Mouse (Mus musculus) intestine, embryonic 16.5 days (tissue): Measurements from ENCODE around the gene Zfp317. TPM values are rescaled to one million over a fixed set of nuclear protein-coding genes. Genes with fewer than 3 reads are reported as not detected.
"Not testable (repeated sequence)": the region's sequence is repeated elsewhere in the genome, so short reads cannot be mapped to it uniquely, and the experiment has no call there.

ENCODE experiments used
- ATAC-seq: fragments of 200-750 bp; cut with Nextera tagmentation; 2 replicates; pipeline ENCODE4 v1.8.0; 2017; ENCODE audit warnings: moderate TSS enrichment, moderate library complexity
- H3K27ac ChIP-seq: fragments of 300-500 bp; sonication (generic); 2 replicates; pipeline ENCODE4 v1.5.1; 2014; ENCODE audit warnings: mild to moderate bottlenecking, low read length
- H3K27me3 ChIP-seq: fragments of 300-500 bp; sonication (generic); replicated peaks from 2 replicates; pipeline ENCODE4 v1.6.1; 2014; ENCODE audit warnings: low read length, control low read depth, mixed read lengths; ENCODE audit not compliant: control insufficient read depth, insufficient read depth
- H3K36me3 ChIP-seq: fragments of 300-500 bp; sonication (generic); 2 replicates; pipeline ENCODE4 v1.6.1; 2014; ENCODE audit warnings: low read length, control low read depth; ENCODE audit not compliant: control insufficient read depth, insufficient read depth
- H3K4me1 ChIP-seq: fragments of 300-500 bp; sonication (generic); 2 replicates; pipeline ENCODE4 v1.6.1; 2014; ENCODE audit warnings: low read length, control low read depth, mixed read lengths; ENCODE audit not compliant: control insufficient read depth, insufficient read depth
- H3K4me2 ChIP-seq: fragments of 300-500 bp; sonication (generic); 2 replicates; pipeline ENCODE4 v1.6.1; 2014; ENCODE audit warnings: low read depth, low read length, control low read depth
- H3K4me3 ChIP-seq: fragments of 300-500 bp; sonication (generic); 2 replicates; pipeline ENCODE4 v1.5.1; 2014; ENCODE audit warnings: mild to moderate bottlenecking, low read length
- H3K9ac ChIP-seq: fragments of 300-500 bp; sonication (generic); 2 replicates; pipeline ENCODE4 v1.6.1; 2014; ENCODE audit warnings: low read depth, low read length
- H3K9me3 ChIP-seq: fragments of 300-500 bp; sonication (generic); 2 replicates; pipeline ENCODE4 v1.6.1; 2016; ENCODE audit warnings: low read length, control low read depth; ENCODE audit not compliant: control insufficient read depth
- WGBS: fragments of 180-500 bp; shearing (Covaris S2); extraction: QIAGEN DNeasy Blood & Tissue Kit; methylation state at CpG from one replicate; pipeline ENCODE4 v1.1.7; 2014; 5-methylcytosine and 5-hydroxymethylcytosine counted together
- polyA plus RNA-seq: library from polyadenylated mRNA; unstranded; fragments of >200 nt; fragmentation: Nextera tagmentation; extraction: Ambion mirVana; gene quantifications from 2 replicates; pipeline ENCODE4 v1.2.1, GENCODE M21; 2015

The Zfp317 gene
- polyA plus RNA-seq = 19.8 and 21.8 TPM in 2 replicates

DNA sequence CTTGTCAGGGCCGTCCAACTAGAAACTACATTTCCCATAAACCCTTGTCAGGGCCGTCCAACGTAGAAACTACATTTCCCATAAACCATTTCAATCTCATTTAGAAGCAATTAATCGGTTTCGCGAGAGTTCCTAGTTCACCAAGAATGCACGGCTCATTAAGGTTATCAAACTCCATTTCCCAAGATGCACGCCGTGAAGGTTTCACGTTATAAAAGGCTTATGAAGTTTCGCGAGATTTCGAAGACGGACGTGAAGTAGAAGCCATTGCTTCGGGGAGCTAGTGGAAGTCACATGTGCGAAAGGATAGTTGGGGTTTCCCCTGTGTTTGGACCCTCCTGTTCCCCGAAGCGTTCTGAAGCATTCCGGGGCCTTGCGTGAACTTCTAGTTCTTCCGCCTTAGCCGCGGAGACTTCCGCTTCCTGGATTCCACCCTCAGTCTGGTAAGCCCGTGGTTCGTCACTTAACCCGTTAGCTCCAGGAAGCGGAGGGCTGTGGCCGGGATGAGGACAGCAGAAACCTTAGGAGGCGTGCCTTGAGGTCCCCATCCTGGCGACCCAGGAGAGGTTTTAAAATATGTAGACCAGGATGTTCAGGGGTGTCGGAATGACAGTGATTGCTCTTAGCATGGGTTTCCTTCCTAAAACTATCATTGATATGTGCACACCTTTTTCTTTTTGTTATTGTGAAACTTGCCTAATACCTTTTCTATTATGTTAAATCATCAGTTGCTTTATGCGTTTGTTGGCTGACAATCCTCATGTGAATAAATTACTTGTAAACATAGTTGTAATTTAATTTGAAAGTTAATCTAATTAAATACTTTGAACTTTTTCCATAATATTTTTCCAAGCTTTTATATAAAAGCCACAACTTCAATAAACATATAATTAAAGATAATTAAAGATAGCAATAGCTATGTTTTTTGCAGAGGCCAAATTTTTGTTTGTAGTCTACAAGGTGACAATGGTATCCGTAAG is at the start of gene Zfp317:
TSS of gene Zfp317 (plus strand) at position 260 of the 980 bp plus-strand sequence.
- Histone ChIP-seq H3K36me3 (no peaks in the 10 kb centered on the region), H3K4me1 (no peaks in the 10 kb centered on the region), H3K4me3 (peak within 1 kb of the TSS; percentile 66), H3K27ac (peak within 1 kb of the TSS; percentile 96), H3K4me2 (peak within 1 kb of the TSS; percentile 27; the same call in 1 of the 2 replicates), H3K9me3 (no peaks in the 10 kb centered on the region), H3K9ac (peak within 1 kb of the TSS; percentile 73), H3K27me3 (no peaks in the 10 kb centered on the region)
- WGBS = 2% methylated on average over 35 of the region's 35 CpGs
- ATAC-seq = peak; percentile 98

DNA sequence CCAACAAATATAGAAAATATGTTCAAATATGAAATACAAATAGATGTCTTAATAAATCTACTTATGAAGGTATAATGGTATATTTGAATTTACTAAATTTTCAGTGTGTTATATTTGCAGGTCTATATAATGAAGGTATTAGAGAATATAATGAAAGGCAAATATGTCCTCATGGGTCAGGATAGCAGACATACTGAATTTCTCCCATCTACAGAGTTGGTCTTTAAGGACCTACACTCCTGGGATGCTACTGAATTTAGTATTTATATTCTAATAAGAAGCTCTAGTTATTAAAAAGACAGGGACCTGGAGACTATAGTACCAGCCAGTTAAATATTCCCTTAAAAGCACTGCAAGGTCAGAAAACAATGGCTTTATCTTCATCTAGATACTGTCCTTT is 39.6 kb upstream of the Zfp317 start, which contains the start of gene Olfr855:
TSS of gene Olfr855 (plus strand) at position 301 of the 400 bp plus-strand sequence.
- ATAC-seq = no peak

DNA sequence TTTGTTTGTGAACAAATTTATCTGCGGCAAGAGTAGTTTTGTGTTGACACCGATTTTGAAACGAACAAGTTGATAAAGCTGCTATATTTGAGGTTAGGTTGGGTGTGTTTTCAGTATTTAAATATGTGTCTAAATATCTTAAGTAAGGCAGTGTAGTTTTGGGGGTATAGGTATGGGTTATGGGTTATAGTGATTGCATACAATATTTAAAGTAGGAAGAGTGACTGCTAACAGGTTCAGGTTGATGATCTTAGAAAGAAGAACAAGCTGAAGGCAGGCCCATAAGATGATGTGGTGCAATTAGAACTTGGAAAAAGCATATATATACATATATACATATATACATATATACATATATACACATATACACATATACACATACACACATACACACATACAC is 605 bp upstream of the Zfp317 start:
- WGBS = 99% methylated on average over 3 of the region's 3 CpGs
- Histone ChIP-seq H3K27ac (no peak overlapping the region), H3K4me2 (no peak overlapping the region), H3K4me1 (no peaks in the 10 kb centered on the region), H3K27me3 (no peaks in the 10 kb centered on the region), H3K9ac (no peak overlapping the region), H3K36me3 (no peaks in the 10 kb centered on the region), H3K4me3 (no peak overlapping the region), H3K9me3 (no peaks in the 10 kb centered on the region)
- no peak for ATAC-seq

More for the DNA sequence above, 39.6 kb upstream of the Zfp317 start, which contains the start of gene Olfr855:
- Histone ChIP-seq H3K4me1 (no peaks in the 10 kb centered on the region), H3K27ac (no peak within 1 kb of the TSS), H3K4me3 (no peak within 1 kb of the TSS), H3K27me3 (no peaks in the 10 kb centered on the region), H3K36me3 (no peaks in the 10 kb centered on the region), H3K9ac (no peak within 1 kb of the TSS), H3K4me2 (no peak within 1 kb of the TSS), H3K9me3 (no peaks in the 10 kb centered on the region)

DNA sequence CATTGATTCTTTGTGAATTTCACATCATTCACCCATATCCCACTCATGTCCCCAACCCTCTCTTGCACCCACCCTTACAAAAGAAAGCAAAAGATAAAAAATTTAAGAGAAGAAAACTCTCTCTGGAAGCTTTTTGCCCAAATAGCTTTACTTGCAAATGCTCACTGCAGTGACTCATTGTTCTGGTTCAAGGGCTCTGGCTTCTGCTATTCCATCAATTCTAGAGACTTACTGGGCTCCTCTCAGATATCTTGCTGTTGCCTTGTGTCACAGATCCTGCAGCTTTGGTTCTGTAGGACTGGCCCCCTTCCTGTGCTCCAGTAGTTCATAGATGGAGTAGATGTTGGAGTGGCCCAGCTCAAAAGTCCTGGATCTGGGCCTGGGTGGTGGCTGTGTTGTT is 7.7 kb downstream of the Zfp317 start:
- no peak for ATAC-seq
- Histone ChIP-seq H3K4me2 (no peak overlapping the region), H3K27ac (no peak overlapping the region), H3K9ac (no peak overlapping the region), H3K4me3 (no peak overlapping the region), H3K36me3 (no peaks in the 10 kb centered on the region), H3K27me3 (no peaks in the 10 kb centered on the region), H3K9me3 (no peaks in the 10 kb centered on the region), H3K4me1 (no peaks in the 10 kb centered on the region)

DNA sequence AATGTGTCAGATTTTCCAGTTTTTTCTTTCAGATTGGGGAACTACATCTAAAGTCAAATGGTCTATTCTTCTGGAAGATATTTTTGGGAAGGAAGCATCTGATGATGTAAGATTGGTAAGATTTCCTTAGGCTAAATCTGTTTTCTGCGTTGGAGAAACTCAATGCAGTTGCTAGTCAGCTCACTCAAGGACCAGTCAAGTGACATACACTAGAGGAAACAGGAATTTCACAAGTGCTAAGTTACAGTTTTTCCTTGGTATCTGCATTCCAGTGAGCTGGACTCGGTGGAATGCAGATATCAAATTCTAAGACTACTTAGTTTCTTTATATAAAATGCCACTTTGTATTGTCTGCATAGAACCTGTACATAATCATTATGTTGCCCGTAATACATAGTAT is 23.3 kb downstream of the Zfp317 start:
- H3K9ac ChIP-seq = no peak overlapping the region
- peaks cover 24% of the 10 kb centered on the region for H3K36me3 ChIP-seq
- WGBS = 93% methylated on average over 3 of the region's 3 CpGs
- no peaks in the 10 kb centered on the region for H3K9me3 ChIP-seq
- H3K4me3 ChIP-seq = no peak overlapping the region
- H3K4me1 ChIP-seq = no peaks in the 10 kb centered on the region
- no peaks in the 10 kb centered on the region for H3K27me3 ChIP-seq
- ATAC-seq = no peak
- H3K27ac ChIP-seq = no peak overlapping the region
- H3K4me2 ChIP-seq = no peak overlapping the region

DNA sequence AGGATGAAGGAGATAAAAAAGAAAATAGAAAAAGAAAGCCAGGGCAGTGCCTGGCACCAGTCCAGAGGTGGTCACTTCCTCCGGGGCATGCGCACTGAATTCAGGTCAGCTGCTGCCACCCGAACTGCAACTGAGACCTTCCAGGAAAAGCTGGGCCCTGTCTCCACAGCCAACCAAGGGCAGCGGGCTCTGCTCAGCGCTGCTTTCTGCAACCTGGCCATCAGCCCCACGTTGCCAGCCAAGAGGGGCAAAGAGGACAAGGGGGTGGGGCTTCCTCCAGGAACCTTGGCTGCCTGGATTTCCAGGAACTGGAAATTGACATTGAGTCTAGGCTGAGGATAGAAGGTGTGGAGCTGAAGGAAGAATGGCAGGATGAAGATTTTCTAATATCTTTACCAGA is 68.4 kb downstream of the Zfp317 start:
- Histone ChIP-seq H3K9me3 (no peaks in the 10 kb centered on the region), H3K36me3 (no peaks in the 10 kb centered on the region), H3K4me1 (no peaks in the 10 kb centered on the region), H3K9ac (no peak overlapping the region), H3K4me3 (no peak overlapping the region), H3K27ac (no peak overlapping the region), H3K4me2 (no peak overlapping the region), H3K27me3 (no peaks in the 10 kb centered on the region)
- whole genome bisulfite sequencing = 91% methylated on average over 6 of the region's 6 CpGs
- no peak for ATAC-seq

DNA sequence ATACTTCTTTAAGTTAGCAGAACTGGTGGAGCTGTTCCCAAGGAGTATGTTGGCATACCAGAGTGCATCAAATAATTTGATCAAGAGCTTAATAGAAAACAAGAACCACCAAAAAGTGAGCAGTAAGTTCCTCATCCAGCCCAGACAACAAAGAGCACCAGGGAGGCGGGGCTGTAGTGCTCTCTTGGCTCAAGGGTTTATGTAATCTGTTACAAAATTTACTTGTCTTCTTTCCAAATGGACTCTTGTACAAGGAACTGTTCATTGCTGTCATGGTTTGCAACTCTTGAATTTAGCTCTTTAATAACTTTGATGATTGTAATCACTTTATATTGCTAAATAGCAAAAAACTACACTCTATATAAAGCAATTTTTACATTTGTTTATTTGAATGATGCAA is 69.5 kb downstream of the Zfp317 start:
- H3K36me3 ChIP-seq = no peaks in the 10 kb centered on the region
- H3K27me3 ChIP-seq = no peaks in the 10 kb centered on the region
- H3K4me2 ChIP-seq = no peak overlapping the region
- H3K4me3 ChIP-seq = no peak overlapping the region
- no peak overlapping the region for H3K27ac ChIP-seq
- no peaks in the 10 kb centered on the region for H3K9me3 ChIP-seq
- no peak for ATAC-seq
- no peak overlapping the region for H3K9ac ChIP-seq
- H3K4me1 ChIP-seq = no peaks in the 10 kb centered on the region
- WGBS = 71% methylated on average over 1 of the region's 1 CpGs

DNA sequence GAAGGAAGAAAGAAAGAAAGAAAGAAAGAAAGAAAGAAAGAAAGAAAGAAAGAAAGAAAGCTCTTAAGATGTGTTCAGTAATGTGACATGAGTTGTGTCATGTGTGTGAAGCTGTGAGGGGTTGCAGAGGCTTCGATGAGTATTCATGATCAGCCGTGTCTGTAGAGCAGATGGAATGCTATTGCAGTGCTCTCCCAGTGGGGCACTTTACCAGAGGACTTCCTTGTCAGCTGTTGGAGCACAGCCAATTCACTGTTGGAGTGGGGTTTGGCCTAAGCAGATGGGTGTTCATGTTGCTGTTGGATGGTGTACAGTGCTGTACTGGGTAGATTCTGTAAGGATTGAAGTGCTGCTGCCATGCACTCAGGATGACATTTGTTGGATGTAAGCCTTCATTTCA is 70.5 kb downstream of the Zfp317 start:
- Histone ChIP-seq H3K4me3 (no peak overlapping the region), H3K27me3 (no peaks in the 10 kb centered on the region), H3K4me2 (no peak overlapping the region), H3K4me1 (no peaks in the 10 kb centered on the region), H3K9me3 (no peaks in the 10 kb centered on the region), H3K9ac (no peak overlapping the region), H3K36me3 (no peaks in the 10 kb centered on the region), H3K27ac (no peak overlapping the region)
- ATAC-seq = no peak
- whole genome bisulfite sequencing = 63% methylated on average over 2 of the region's 2 CpGs

DNA sequence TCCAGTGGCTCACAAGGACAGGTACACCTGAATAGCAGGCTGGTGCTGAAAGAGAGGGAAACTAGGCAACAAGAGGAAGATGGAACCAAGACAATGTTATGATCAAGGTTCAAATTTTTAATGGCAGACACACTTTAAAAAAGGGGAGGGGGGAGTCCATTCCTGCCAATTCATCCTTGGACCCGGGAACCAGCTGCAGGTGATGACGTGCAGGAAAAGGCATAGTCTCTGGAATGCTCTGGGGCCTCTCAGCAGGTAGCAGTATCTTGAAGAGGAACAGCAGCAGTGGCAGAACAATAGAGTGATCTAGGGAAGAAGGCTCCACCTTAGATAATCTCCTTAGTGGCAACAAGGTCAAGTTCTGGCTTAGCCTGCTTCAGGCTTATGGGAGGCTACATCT is 72.4 kb downstream of the Zfp317 start:
- not testable (repeated sequence) for H3K4me1 ChIP-seq, H3K27me3 ChIP-seq, H3K9me3 ChIP-seq, H3K4me2 ChIP-seq, H3K36me3 ChIP-seq, ATAC-seq, H3K9ac ChIP-seq, H3K27ac ChIP-seq, H3K4me3 ChIP-seq
- WGBS = 47% methylated on average over 2 of the region's 2 CpGs
